Mouse (Mus musculus): ENCODE measurements around the gene Ms4a8a. TPM values are rescaled to one million over a fixed set of nuclear protein-coding genes. Genes with fewer than 3 reads are reported as not detected.
"Not testable (repeated sequence)": the region's sequence is repeated elsewhere in the genome, so short reads cannot be mapped to it uniquely, and the experiment has no call there.

The Ms4a8a gene
- polyA plus RNA-seq, 1 experiment, result 15.4 TPM

DNA sequence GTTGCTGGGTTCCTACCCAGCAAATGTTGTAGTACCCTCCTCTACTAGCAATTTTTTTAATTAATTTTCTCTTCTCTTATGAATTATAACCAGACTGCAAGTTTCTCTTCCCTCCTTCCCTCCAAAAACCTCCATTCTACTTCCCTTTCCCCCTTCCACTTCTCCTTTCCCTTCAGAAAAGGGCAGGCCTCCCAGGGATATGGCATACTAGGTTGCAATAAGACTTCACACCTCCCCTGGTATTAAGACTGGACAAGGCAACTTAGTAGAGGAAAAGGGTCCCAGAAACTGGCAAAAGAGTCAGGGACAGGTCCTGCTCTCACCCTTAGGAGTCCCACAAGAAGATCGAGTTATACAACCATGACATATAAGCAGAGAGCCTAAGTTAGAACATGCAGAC is 20.0 kb downstream of the Ms4a8a start:
- no peaks in the 10 kb centered on the region for H3K4me1 ChIP-seq (ENCODE audit: control insufficient read depth, insufficient read depth, low read length)
- 88% methylated on average over 1 of the region's 1 CpGs for WGBS
- TF ChIP-seq CTCF (IDR thresholded peaks at IDR 0.05; ENCODE audit: insufficient read depth, low read length) (no peak), POLR2A (IDR thresholded peaks at IDR 0.05; ENCODE audit: borderline replicate concordance, extremely low read depth, low read depth, low read length) (no peak)
- no peak overlapping the region for H3K4me3 ChIP-seq (replicated peaks; ENCODE audit: extremely low read depth, low read depth, low read length)
- DNase-seq, result no peak

DNA sequence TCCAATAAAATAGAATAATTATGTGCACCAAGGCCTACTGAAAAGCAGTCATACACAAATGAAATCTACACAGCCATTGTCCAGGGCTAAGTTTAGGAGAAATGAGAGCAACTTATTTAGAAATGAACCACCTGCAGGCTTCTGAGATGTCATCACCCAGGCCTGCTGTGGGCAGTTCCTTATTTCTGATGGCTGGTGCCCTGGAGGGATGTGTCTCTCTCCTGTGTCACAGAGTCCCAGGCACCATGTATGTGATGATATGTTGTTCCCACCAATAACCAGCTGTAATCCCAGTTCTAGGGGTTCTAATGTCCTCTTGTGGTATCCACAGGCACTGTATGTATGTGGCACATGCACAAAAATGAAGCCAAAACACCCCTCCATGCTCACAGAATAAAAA is 20.9 kb downstream of the Ms4a8a start:
- Histone ChIP-seq H3K4me1 (ENCODE audit: control insufficient read depth, insufficient read depth, low read length) (no peaks in the 10 kb centered on the region), H3K4me3 (replicated peaks; ENCODE audit: extremely low read depth, low read depth, low read length) (no peak overlapping the region)
- DNase-seq, result no peak
- TF ChIP-seq CTCF (IDR thresholded peaks at IDR 0.05; ENCODE audit: insufficient read depth, low read length) (no peak), POLR2A (IDR thresholded peaks at IDR 0.05; ENCODE audit: borderline replicate concordance, extremely low read depth, low read depth, low read length) (no peak)

DNA sequence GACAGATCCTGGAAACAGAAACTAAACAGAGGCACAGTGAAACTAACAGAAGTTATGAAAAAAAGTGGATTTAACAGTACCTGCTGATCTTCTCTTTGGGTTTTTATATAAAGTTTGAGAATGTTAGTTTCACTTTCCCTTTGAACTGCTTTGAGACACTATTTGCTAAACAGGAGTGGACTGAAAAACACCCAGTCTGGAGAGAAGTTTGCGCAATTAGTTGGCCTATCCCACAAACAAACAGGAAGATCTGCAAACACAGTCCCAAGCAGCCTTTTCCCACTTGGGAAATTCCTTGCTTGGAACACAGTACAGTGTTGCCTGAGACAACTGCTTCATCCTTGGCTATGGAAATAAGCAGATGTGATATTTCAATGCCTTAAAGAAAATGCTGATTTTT is 25.2 kb downstream of the Ms4a8a start:
- 38% methylated on average over 1 of the region's 1 CpGs for WGBS
- DNase-seq; H3K4me1 ChIP-seq (ENCODE audit: control insufficient read depth, insufficient read depth, low read length); H3K4me3 ChIP-seq (replicated peaks; ENCODE audit: extremely low read depth, low read depth, low read length): not testable (repeated sequence)

DNA sequence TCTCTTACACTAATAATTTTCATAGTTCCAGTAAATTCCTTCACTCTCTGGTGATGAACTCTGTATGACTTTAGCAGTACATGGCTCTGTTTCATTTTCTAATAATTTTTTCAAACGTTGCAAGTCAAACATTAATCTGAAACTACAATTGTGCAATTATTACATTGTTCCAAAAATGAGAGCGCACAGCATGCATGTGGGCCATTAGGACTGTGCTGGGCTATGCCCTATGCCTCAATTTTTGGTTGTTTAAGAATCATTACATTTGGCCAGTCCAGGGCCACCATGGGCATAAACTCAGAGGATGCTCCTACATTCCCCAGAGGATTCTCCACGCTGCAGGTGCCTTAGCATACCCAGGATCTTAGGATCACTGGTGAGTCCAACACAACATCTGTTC is 27.6 kb downstream of the Ms4a8a start:
- peaks cover 2% of the 10 kb centered on the region; the same call in 1 of the 2 replicates for H3K4me1 ChIP-seq (ENCODE audit: control insufficient read depth, insufficient read depth, low read length)
- DNase-seq, result no peak
- 51% methylated on average over 3 of the region's 3 CpGs for WGBS
- TF ChIP-seq POLR2A (IDR thresholded peaks at IDR 0.05; ENCODE audit: borderline replicate concordance, extremely low read depth, low read depth, low read length) (no peak), CTCF (IDR thresholded peaks at IDR 0.05; ENCODE audit: insufficient read depth, low read length) (no peak)
- no peak overlapping the region for H3K4me3 ChIP-seq (replicated peaks; ENCODE audit: extremely low read depth, low read depth, low read length)

DNA sequence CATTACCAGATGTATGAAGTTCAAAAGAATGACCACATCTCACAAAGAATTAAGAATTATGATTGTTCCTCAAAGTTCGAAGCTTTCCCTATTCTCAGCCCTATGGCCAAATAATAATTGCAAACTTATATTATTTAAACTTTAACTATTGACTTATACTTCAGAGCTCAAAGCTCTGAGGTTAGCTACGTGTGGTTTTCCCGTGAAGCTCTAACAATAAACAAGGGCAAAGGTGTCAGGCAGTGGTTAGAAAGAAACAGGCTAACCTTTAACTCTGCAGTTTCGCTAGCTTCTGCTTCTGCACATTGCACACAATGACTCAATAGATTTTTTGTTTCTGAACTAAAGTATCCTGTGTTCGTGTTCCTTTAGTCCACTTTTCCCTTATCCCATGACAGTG is 28.0 kb downstream of the Ms4a8a start:
- no peak for DNase-seq
- TF ChIP-seq CTCF (IDR thresholded peaks at IDR 0.05; ENCODE audit: insufficient read depth, low read length), result no peak
- no peak for TF ChIP-seq POLR2A (IDR thresholded peaks at IDR 0.05; ENCODE audit: borderline replicate concordance, extremely low read depth, low read depth, low read length)
- WGBS, result 44% methylated on average over 5 of the region's 5 CpGs
- Histone ChIP-seq H3K4me3 (replicated peaks; ENCODE audit: extremely low read depth, low read depth, low read length) (no peak overlapping the region), H3K4me1 (ENCODE audit: control insufficient read depth, insufficient read depth, low read length) (peaks cover 5% of the 10 kb centered on the region)

GRCm38 (mm10) chr19:11050286-11050685 is 30.6 kb downstream of the Ms4a8a start:
- no peak for DNase-seq
- TF ChIP-seq CTCF (IDR thresholded peaks at IDR 0.05; ENCODE audit: insufficient read depth, low read length) (no peak), POLR2A (IDR thresholded peaks at IDR 0.05; ENCODE audit: borderline replicate concordance, extremely low read depth, low read depth, low read length) (no peak)
- 29% methylated on average over 2 of the region's 2 CpGs for WGBS
- Histone ChIP-seq H3K4me3 (replicated peaks; ENCODE audit: extremely low read depth, low read depth, low read length) (no peak overlapping the region), H3K4me1 (ENCODE audit: control insufficient read depth, insufficient read depth, low read length) (peaks cover 5% of the 10 kb centered on the region)

DNA sequence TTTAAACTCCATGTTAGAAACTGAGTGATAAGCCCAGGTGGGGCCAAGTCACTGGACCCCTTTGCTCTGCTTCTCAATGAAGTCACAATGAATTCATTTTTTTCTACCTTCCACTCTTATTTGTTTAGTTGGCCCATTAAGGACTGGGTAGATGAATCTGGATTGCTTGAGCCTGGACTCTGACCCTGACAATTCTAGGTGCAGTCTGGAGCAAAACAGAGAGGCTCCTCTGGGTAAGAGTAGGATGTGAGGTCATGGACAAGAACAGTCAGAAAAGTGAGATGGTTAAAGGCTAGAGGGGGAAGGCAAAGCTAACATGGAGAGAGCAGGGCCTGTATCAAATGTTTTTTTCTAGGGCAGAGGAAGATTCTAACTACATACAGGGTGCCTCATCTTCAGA is 31.5 kb downstream of the Ms4a8a start:
- TF ChIP-seq POLR2A (IDR thresholded peaks at IDR 0.05; ENCODE audit: borderline replicate concordance, extremely low read depth, low read depth, low read length), result no peak
- TF ChIP-seq CTCF (IDR thresholded peaks at IDR 0.05; ENCODE audit: insufficient read depth, low read length), result no peak

GRCm38 (mm10) chr19:11048503-11048902 is 32.4 kb downstream of the Ms4a8a start:
- TF ChIP-seq CTCF (IDR thresholded peaks at IDR 0.05; ENCODE audit: insufficient read depth, low read length), result no peak
- TF ChIP-seq POLR2A (IDR thresholded peaks at IDR 0.05; ENCODE audit: borderline replicate concordance, extremely low read depth, low read depth, low read length), result no peak
- 57% methylated on average over 1 of the region's 1 CpGs for WGBS
- Histone ChIP-seq H3K4me1 (ENCODE audit: control insufficient read depth, insufficient read depth, low read length) (peaks cover 5% of the 10 kb centered on the region), H3K4me3 (replicated peaks; ENCODE audit: extremely low read depth, low read depth, low read length) (no peak overlapping the region)
- no peak for DNase-seq

More for the DNA sequence above, 31.5 kb downstream of the Ms4a8a start:
- no peak for DNase-seq
- Histone ChIP-seq H3K4me1 (ENCODE audit: control insufficient read depth, insufficient read depth, low read length) (peaks cover 5% of the 10 kb centered on the region), H3K4me3 (replicated peaks; ENCODE audit: extremely low read depth, low read depth, low read length) (peak overlapping the region; percentile 5)

DNA sequence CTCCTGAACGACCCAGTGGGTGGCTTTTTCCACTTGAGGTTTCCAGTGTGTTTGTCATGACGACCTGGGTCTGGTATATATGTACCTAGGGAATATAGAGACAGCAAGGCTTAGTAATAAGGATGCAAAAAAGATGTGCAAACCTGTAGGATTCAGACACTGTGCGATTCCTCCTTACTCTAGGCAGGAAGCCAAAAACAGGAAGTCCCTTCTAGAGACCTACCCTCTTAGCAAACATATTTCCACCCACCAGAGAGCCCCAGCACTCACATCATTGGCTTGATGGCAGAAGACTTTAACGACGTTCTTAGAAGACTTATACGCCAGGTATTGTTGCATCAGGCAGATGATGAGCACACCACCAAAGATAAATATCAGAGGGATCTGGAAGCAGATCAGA is 32.9 kb downstream of the Ms4a8a start:
- WGBS, result 54% methylated on average over 6 of the region's 6 CpGs
- TF ChIP-seq POLR2A (IDR thresholded peaks at IDR 0.05; ENCODE audit: borderline replicate concordance, extremely low read depth, low read depth, low read length) (no peak), CTCF (IDR thresholded peaks at IDR 0.05; ENCODE audit: insufficient read depth, low read length) (no peak)
- Histone ChIP-seq H3K4me3 (replicated peaks; ENCODE audit: extremely low read depth, low read depth, low read length) (no peak overlapping the region), H3K4me1 (ENCODE audit: control insufficient read depth, insufficient read depth, low read length) (peaks cover 5% of the 10 kb centered on the region)
- no peak for DNase-seq

DNA sequence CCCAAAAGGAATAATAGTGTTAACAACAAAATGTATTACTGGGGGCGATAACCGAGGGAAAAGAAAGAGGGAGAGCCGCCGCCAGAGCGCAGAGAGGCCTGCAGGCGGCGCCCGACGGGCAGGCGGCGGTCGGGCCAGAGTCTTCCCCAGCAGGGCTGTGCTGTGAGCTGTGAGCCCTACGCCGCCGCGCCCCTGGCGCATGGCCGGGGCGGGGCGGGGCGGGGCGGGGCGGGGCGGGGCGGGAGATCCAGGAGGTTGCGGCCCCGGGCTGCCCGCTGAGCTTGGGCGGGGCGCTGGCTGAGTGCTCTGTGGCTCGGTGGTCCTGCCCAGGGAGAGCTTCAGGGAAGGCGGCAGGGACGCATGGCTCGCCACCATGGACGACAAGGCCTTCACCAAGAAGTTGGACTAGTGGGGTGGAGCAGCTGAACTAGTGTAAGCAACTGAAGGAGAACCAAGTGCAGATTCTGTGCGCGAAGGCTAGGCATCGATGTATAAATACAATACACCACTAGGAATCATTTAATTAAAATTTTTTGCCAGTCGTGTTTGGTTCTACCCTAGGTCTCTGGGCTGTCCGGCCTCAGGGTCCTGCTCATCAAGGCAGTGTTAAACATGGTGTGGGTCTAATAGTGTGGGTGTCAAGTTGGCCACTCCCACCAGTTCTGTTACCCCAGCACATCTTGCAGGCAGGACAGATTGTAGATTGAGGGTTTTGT is 35.7 kb downstream of the Ms4a8a start:
- TF ChIP-seq CTCF (IDR thresholded peaks at IDR 0.05; ENCODE audit: insufficient read depth, low read length) (peak; percentile 38; the same call in 1 of the 2 replicates), POLR2A (IDR thresholded peaks at IDR 0.05; ENCODE audit: borderline replicate concordance, extremely low read depth, low read depth, low read length) (peak; percentile 64; the same call in 1 of the 2 replicates)
- Histone ChIP-seq H3K4me1 (ENCODE audit: control insufficient read depth, insufficient read depth, low read length) (peaks cover 3% of the 10 kb centered on the region), H3K4me3 (replicated peaks; ENCODE audit: extremely low read depth, low read depth, low read length) (peak overlapping the region; percentile 48)
- 7% methylated on average over 40 of the region's 40 CpGs for WGBS
- DNase-seq, result peak; percentile 40

Data from lung, adult 2 months (tissue).